Mouse (Mus musculus) embryonic facial prominence, embryonic 11.5 days (tissue): ENCODE data around the gene Grin2b. TPM values are rescaled to one million over a fixed set of nuclear protein-coding genes. Genes with fewer than 3 reads are reported as not detected.
A peak's percentile ranks its signal among the peaks of the same experiment; 100 is the strongest.
"Not testable (repeated sequence)": the region's sequence is repeated elsewhere in the genome, so short reads cannot be mapped to it uniquely, and the experiment has no call there.

ENCODE experiments used
- ATAC-seq: fragments of 200-750 bp; cut with Nextera tagmentation; replicated peaks from 2 replicates; pipeline ENCODE4 v1.8.0; 2017; ENCODE audit warnings: low read depth; ENCODE audit not compliant: insufficient number of reproducible peaks, low FRiP score, low TSS enrichment
- DNase-seq: peaks from one replicate; pipeline ENCODE4 v3.0.0-alpha.2; 2015; ENCODE audit warnings: low spot score
- H3K27ac ChIP-seq: fragments of 300-500 bp; sonication (generic); replicated peaks from 2 replicates; pipeline ENCODE4 v1.5.1; 2014; ENCODE audit warnings: mild to moderate bottlenecking, low read depth, low read length, control low read depth
- H3K27me3 ChIP-seq: fragments of 300-500 bp; sonication (generic); 2 replicates; pipeline ENCODE4 v1.6.1; 2014; ENCODE audit warnings: mild to moderate bottlenecking, low read length, moderate library complexity, mixed read lengths; ENCODE audit not compliant: control insufficient read depth, insufficient read depth
- H3K36me3 ChIP-seq: fragments of 300-500 bp; sonication (generic); replicated peaks from 2 replicates; pipeline ENCODE4 v1.6.1; 2014; ENCODE audit warnings: low read depth, mild to moderate bottlenecking, low read length, moderate library complexity, mixed read lengths; ENCODE audit not compliant: control insufficient read depth, insufficient read depth
- H3K4me1 ChIP-seq: fragments of 300-500 bp; sonication (generic); 2 replicates; pipeline ENCODE4 v1.6.1; 2014; ENCODE audit warnings: low read length, mixed read lengths; ENCODE audit not compliant: control insufficient read depth, insufficient read depth
- H3K4me2 ChIP-seq: fragments of 300-500 bp; sonication (generic); 2 replicates; pipeline ENCODE4 v1.6.1; 2014; ENCODE audit warnings: low read depth, mild to moderate bottlenecking, control low read depth, low read length, moderate library complexity
- H3K4me3 ChIP-seq: fragments of 300-500 bp; sonication (generic); 2 replicates; pipeline ENCODE4 v1.5.1; 2014; ENCODE audit warnings: low read depth, low read length, control low read depth
- H3K9ac ChIP-seq: fragments of 300-500 bp; sonication (generic); replicated peaks from 2 replicates; pipeline ENCODE4 v1.6.1; 2014; ENCODE audit warnings: mild to moderate bottlenecking, control low read depth, low read length
- H3K9me3 ChIP-seq: fragments of 300-500 bp; sonication (generic); replicated peaks from 2 replicates; pipeline ENCODE4 v1.6.1; 2016; ENCODE audit warnings: mild to moderate bottlenecking, low read length, inconsistent platforms, mixed read lengths; ENCODE audit not compliant: control insufficient read depth
- WGBS: fragments of 180-500 bp; shearing (Covaris S2); extraction: QIAGEN DNeasy Blood & Tissue Kit; methylation state at CpG from one replicate; pipeline ENCODE4 v1.1.7; 2014; 5-methylcytosine and 5-hydroxymethylcytosine counted together
- polyA plus RNA-seq: library from polyadenylated mRNA; unstranded; fragments of >200 nt; fragmentation: Nextera tagmentation; extraction: Ambion mirVana; gene quantifications from 2 replicates; pipeline ENCODE4 v1.2.1, GENCODE M21; 2014

The Grin2b gene
- polyA plus RNA-seq, 1 experiment from 2014 or later = 0.45 TPM

GRCm38 (mm10) chr6:135833542-135833941 is 339.8 kb downstream of the Grin2b start:
- Histone ChIP-seq H3K36me3 (no peaks in the 10 kb centered on the region), H3K4me1 (no peaks in the 10 kb centered on the region), H3K27ac (no peak overlapping the region), H3K9me3 (no peaks in the 10 kb centered on the region), H3K4me2 (no peak overlapping the region), H3K27me3 (no peaks in the 10 kb centered on the region), H3K4me3 (no peak overlapping the region), H3K9ac (no peak overlapping the region)
- ATAC-seq = no peak
- DNase-seq = peak; percentile 4
- WGBS = 73% methylated on average over 5 of the region's 5 CpGs

GRCm38 (mm10) chr6:135832041-135832440 is 341.3 kb downstream of the Grin2b start:
- 88% methylated on average over 3 of the region's 3 CpGs for WGBS
- no peaks in the 10 kb centered on the region for H3K36me3 ChIP-seq
- no peaks in the 10 kb centered on the region for H3K4me1 ChIP-seq
- no peak overlapping the region for H3K9ac ChIP-seq
- ATAC-seq = no peak
- no peaks in the 10 kb centered on the region for H3K9me3 ChIP-seq
- H3K4me3 ChIP-seq = no peak overlapping the region
- no peaks in the 10 kb centered on the region for H3K27me3 ChIP-seq
- no peak overlapping the region for H3K27ac ChIP-seq
- no peak for DNase-seq
- H3K4me2 ChIP-seq = no peak overlapping the region

DNA sequence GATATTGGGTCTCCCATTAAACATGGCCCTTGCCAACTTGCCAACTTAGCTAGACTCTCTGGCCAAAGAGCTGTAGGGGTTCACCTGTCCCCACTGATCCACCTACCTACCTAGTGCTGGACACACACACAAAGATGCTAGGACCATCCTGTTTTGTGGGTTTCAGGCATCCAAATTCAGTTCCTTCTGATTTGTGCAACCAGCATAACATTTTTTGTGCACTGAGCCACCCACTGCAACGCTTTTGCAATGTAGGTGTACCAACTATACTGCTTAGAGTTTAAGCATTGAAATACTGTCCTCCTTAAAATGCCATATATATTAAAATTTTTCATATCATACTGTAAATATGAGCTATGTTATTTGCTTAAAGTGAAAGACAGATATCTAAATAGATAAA is 342.3 kb downstream of the Grin2b start:
- ATAC-seq (no peak), DNase-seq (no peak)
- 92% methylated on average over 1 of the region's 1 CpGs for WGBS
- H3K4me3 ChIP-seq = no peak overlapping the region
- H3K27ac ChIP-seq = no peak overlapping the region
- H3K27me3 ChIP-seq = no peaks in the 10 kb centered on the region
- H3K36me3 ChIP-seq = no peaks in the 10 kb centered on the region
- no peak overlapping the region for H3K4me2 ChIP-seq
- H3K4me1 ChIP-seq = no peaks in the 10 kb centered on the region
- no peak overlapping the region for H3K9ac ChIP-seq
- H3K9me3 ChIP-seq = no peaks in the 10 kb centered on the region

DNA sequence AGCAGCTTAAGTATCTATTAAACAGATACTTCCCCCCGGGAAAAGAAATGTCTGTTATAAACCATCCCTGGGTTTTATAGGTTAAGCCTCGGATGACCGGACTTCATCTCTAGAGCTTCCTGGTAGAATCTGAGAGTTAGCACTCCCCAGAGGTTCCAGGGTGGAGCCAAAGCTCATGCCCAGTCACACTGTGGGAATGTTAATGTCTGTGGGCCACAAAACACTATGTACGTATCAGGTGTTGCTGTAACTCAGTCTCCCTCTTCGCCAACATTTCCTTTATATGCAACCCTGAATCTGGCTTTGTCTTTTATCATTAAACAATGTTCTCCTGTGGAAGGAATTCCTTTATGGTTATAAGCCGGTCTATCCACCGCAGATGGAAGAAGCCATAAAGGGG is 343.9 kb downstream of the Grin2b start:
- no peaks in the 10 kb centered on the region for H3K27me3 ChIP-seq
- H3K27ac ChIP-seq = no peak overlapping the region
- H3K4me1 ChIP-seq = no peaks in the 10 kb centered on the region
- DNase-seq (no peak), ATAC-seq (no peak)
- no peak overlapping the region for H3K4me2 ChIP-seq
- H3K36me3 ChIP-seq = no peaks in the 10 kb centered on the region
- H3K9ac ChIP-seq = no peak overlapping the region
- 89% methylated on average over 7 of the region's 7 CpGs for WGBS
- no peaks in the 10 kb centered on the region for H3K9me3 ChIP-seq
- H3K4me3 ChIP-seq = no peak overlapping the region

- Histone ChIP-seq H3K9me3 (no peaks in the 10 kb centered on the region), H3K36me3 (no peaks in the 10 kb centered on the region), H3K9ac (no peak overlapping the region), H3K4me1 (no peaks in the 10 kb centered on the region), H3K27ac (no peak overlapping the region), H3K4me3 (no peak overlapping the region), H3K4me2 (no peak overlapping the region), H3K27me3 (no peaks in the 10 kb centered on the region)
- no peak for DNase-seq
- WGBS = 54% methylated on average over 4 of the region's 4 CpGs
- ATAC-seq = no peak
Measured at GRCm38 (mm10) chr6:135828976-135829375, 344.3 kb downstream of the Grin2b start.

- Histone ChIP-seq H3K36me3 (no peaks in the 10 kb centered on the region), H3K4me2 (no peak overlapping the region), H3K9me3 (no peaks in the 10 kb centered on the region), H3K9ac (no peak overlapping the region), H3K4me1 (no peaks in the 10 kb centered on the region), H3K4me3 (no peak overlapping the region), H3K27me3 (no peaks in the 10 kb centered on the region), H3K27ac (no peak overlapping the region)
- no peak for ATAC-seq
- peak; percentile 75 for DNase-seq
- WGBS = 20% methylated on average over 4 of the region's 4 CpGs
Measured at GRCm38 (mm10) chr6:135827942-135828341, 345.4 kb downstream of the Grin2b start.

DNA sequence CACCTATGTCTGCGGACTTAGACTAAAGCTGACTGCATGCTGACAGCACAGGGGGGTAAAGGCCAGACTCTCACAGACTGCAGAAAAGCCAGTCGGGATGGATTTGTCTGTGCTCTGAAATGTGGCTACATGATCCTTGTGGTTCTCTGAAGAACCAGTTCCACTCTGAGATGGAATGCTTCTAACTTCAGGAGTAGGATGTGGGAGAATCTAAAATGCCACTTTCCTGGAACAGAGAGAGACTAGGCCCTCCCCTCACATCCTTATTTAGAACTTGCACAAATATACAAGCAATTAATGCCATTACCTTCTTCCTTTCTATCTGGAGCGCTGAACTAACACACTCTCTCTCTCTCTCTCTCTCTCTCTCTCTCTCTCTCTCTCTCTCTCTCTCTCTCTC is 346.0 kb downstream of the Grin2b start:
- no peaks in the 10 kb centered on the region for H3K27me3 ChIP-seq
- DNase-seq (no peak), ATAC-seq (no peak)
- no peaks in the 10 kb centered on the region for H3K36me3 ChIP-seq
- H3K9ac ChIP-seq = no peak overlapping the region
- 73% methylated on average over 3 of the region's 3 CpGs for WGBS
- no peaks in the 10 kb centered on the region for H3K9me3 ChIP-seq
- H3K27ac ChIP-seq = no peak overlapping the region
- no peak overlapping the region for H3K4me3 ChIP-seq
- H3K4me1 ChIP-seq = no peaks in the 10 kb centered on the region
- H3K4me2 ChIP-seq = no peak overlapping the region

GRCm38 (mm10) chr6:135826776-135827175 is 346.5 kb downstream of the Grin2b start:
- not testable (repeated sequence) for DNase-seq, H3K4me1 ChIP-seq, H3K27me3 ChIP-seq, H3K9me3 ChIP-seq, H3K4me3 ChIP-seq, ATAC-seq, H3K27ac ChIP-seq, H3K4me2 ChIP-seq, H3K36me3 ChIP-seq, H3K9ac ChIP-seq
- 93% methylated on average over 7 of the region's 7 CpGs for WGBS
